ENCODE assay signal across 16 mouse cellular contexts in the genomic region with DNA sequence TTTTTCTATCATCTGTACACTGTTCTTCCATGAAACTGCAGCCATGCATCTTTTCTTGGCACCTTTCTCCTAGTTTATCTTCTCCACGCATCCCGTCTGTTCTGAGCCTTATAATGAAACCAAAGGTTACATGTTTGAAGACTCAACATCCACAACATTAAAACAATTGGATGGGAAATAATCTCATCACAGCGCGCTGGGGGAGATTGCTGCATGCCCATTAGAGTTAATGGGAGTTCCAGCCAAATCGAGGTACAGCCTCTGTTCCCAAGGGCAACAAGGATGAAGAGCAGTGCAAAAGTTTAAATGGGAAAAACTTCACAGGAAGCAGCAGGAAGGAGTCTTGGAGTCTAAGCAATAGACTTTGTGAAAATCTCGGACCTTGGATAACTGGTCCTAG.
"Had no signal": no experiment of that assay in that cellular context is flagged by ENCODE, and none has a peak within 500 bp of the region (broad histone marks: within the 10 kb centered on the region; RNA-seq: fewer than 3 reads in every experiment).

No protein-coding gene starts in this region.

- H3K9ac ChIP-seq: neural tube, embryonic 13.5 days; neural tube, embryonic 15.5 days; stomach, embryonic 15.5 days had no signal

- H3K36me3 ChIP-seq: neural tube, embryonic 13.5 days; neural tube, embryonic 15.5 days; stomach, embryonic 15.5 days had no signal

- H3K9me3 ChIP-seq: neural tube, embryonic 13.5 days; neural tube, embryonic 15.5 days; stomach, embryonic 15.5 days had no signal

- H3K27me3 ChIP-seq: stomach, embryonic 15.5 days had no signal

- DNase-seq: retina, postnatal 1 day; right cerebral cortex, adult 18-20 months; right cerebral cortex, postnatal 14 days; right cerebral cortex, postnatal 25 days; right cerebral cortex, postnatal 4 days; spleen, adult 18-20 months; thymus, adult 18-20 months; thymus, adult 2 months; thymus, postnatal 14 days; thymus, postnatal 25 days; thymus, postnatal 36 days; thymus, postnatal 4 days had no signal

- H3K4me2 ChIP-seq: neural tube, embryonic 13.5 days; neural tube, embryonic 15.5 days; stomach, embryonic 15.5 days had no signal

- H3K4me1 ChIP-seq: stomach, embryonic 15.5 days had no signal

- H3K4me3 ChIP-seq: neural tube, embryonic 13.5 days; neural tube, embryonic 15.5 days; stomach, embryonic 15.5 days had no signal

- H3K27ac ChIP-seq: neural tube, embryonic 13.5 days; neural tube, embryonic 15.5 days; stomach, embryonic 15.5 days; stomach, postnatal 0 days had no signal
